Mouse (Mus musculus): ENCODE results near the gene Ankrd11. TPM values are rescaled to one million over a fixed set of nuclear protein-coding genes. Genes with fewer than 3 reads are reported as not detected.

Ankrd11 gene
- polyA plus RNA-seq (2012; fragmentation: generic; extraction: Trizol): 56.4 TPM

GRCm38 (mm10) chr8:123042158-123042973, at the start of gene Ankrd11:
Ankrd11 (minus strand) TSS chr8:123042277.
- peak within 1 kb of the TSS; percentile 95 for H3ac ChIP-seq (ENCODE audit: control insufficient read depth, insufficient read length)
- H3K79me2 ChIP-seq (ENCODE audit: control insufficient read depth, insufficient read depth): peaks cover 47% of the 10 kb centered on the region

GRCm38 (mm10) chr8:123087289-123087688, 45.2 kb upstream of the Ankrd11 start:
- Histone ChIP-seq H3K79me2 (ENCODE audit: control insufficient read depth, insufficient read depth) (no peaks in the 10 kb centered on the region), H3K4me3 (no peak overlapping the region), H3K36me3 (ENCODE audit: control insufficient read depth, insufficient read depth) (peaks cover 15% of the 10 kb centered on the region), H3K27me3 (ENCODE audit: control insufficient read depth, insufficient read depth, insufficient read length) (no peaks in the 10 kb centered on the region), H3K4me2 (ENCODE audit: low read depth) (no peak overlapping the region), H3ac (ENCODE audit: control insufficient read depth, insufficient read length) (no peak overlapping the region)
- TF ChIP-seq POLR2AphosphoS2 (IDR thresholded peaks at IDR 0.05; ENCODE audit: insufficient read length, low read depth): no peak
- peak in 1 of 3 experiments; percentile 2 for TF ChIP-seq MYOG (IDR thresholded peaks at IDR 0.05; ENCODE audit: control insufficient read depth in 1 of 3, insufficient read depth in 1 of 3, insufficient read length in 2 of 3, low read depth in 2 of 3)

More at GRCm38 (mm10) chr8:123042158-123042973, at the start of gene Ankrd11:
- H3K4me2 ChIP-seq (ENCODE audit: low read depth): peak within 1 kb of the TSS; percentile 72
- no peaks in the 10 kb centered on the region for H3K27me3 ChIP-seq (ENCODE audit: control insufficient read depth, insufficient read depth, insufficient read length)
- peak within 1 kb of the TSS; percentile 56 for H3K4me3 ChIP-seq
- no peaks in the 10 kb centered on the region for H3K36me3 ChIP-seq (ENCODE audit: control insufficient read depth, insufficient read depth)
- TF ChIP-seq TCF3 (IDR thresholded peaks at IDR 0.05; ENCODE audit: insufficient read length, low read depth) (no peak), SRF (IDR thresholded peaks at IDR 0.05; ENCODE audit: control insufficient read depth, insufficient read length, low read depth) (peak; percentile 41), E2F4 (IDR thresholded peaks at IDR 0.05; ENCODE audit: insufficient read depth) (no peak), POLR2AphosphoS2 (IDR thresholded peaks at IDR 0.05; ENCODE audit: insufficient read length, low read depth) (peak; percentile 97), POLR2A (IDR thresholded peaks at IDR 0.05; ENCODE audit: insufficient read length, low read depth) (peak; percentile 100), TCF12 (IDR thresholded peaks at IDR 0.05; ENCODE audit: insufficient read depth, poor library complexity, severe bottlenecking) (no peak), MYOG (IDR thresholded peaks at IDR 0.05; ENCODE audit: control insufficient read depth in 1 of 3, insufficient read depth in 1 of 3, insufficient read length in 2 of 3, low read depth in 2 of 3) (peak in 1 of 3 experiments; percentile 40), USF1 (IDR thresholded peaks at IDR 0.05; ENCODE audit: low read depth) (no peak), REST (IDR thresholded peaks at IDR 0.05; ENCODE audit: insufficient read depth, insufficient read length) (peak; percentile 41), MYOD1 (IDR thresholded peaks at IDR 0.05; ENCODE audit: control insufficient read depth in 1 of 3, insufficient read length in 2 of 3, low read depth in 2 of 3) (peak in 1 of 3 experiments; percentile 43)

DNA sequence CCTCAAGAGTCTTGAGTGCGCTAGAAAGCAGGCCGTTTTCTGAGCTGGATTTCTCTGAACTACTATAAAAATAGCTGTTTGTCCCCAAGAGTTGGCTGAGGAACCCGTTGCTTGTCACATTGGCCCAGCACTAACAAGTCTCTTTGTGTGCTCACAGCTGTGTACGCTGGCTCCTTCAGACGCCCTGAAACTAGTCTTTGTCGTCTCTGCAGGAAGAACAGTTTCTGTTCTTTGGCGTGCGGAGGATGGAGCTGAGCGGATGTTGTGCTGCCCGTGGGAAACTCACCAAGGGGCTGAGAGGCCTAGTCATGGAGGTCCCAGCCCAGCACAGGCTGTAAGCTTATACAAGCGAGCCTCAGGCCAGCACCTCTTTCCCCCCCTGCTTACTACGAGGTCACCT, 41.5 kb upstream of the Ankrd11 start:
- Histone ChIP-seq H3ac (ENCODE audit: control insufficient read depth, insufficient read length) (no peak overlapping the region), H3K27me3 (ENCODE audit: control insufficient read depth, insufficient read depth, insufficient read length) (no peaks in the 10 kb centered on the region), H3K4me2 (ENCODE audit: low read depth) (no peak overlapping the region), H3K36me3 (ENCODE audit: control insufficient read depth, insufficient read depth) (peaks cover 11% of the 10 kb centered on the region), H3K79me2 (ENCODE audit: control insufficient read depth, insufficient read depth) (no peaks in the 10 kb centered on the region), H3K4me3 (no peak overlapping the region)
- TF ChIP-seq POLR2AphosphoS2 (IDR thresholded peaks at IDR 0.05; ENCODE audit: insufficient read length, low read depth) (no peak), SRF (IDR thresholded peaks at IDR 0.05; ENCODE audit: control insufficient read depth, insufficient read length, low read depth) (no peak), TCF3 (IDR thresholded peaks at IDR 0.05; ENCODE audit: insufficient read length, low read depth) (no peak), MYOG (IDR thresholded peaks at IDR 0.05; ENCODE audit: control insufficient read depth in 1 of 3, insufficient read depth in 1 of 3, insufficient read length in 2 of 3, low read depth in 2 of 3) (no peak), MAX (IDR thresholded peaks at IDR 0.05; ENCODE audit: low read depth) (no peak), USF1 (IDR thresholded peaks at IDR 0.05; ENCODE audit: low read depth) (no peak), CEBPB (IDR thresholded peaks at IDR 0.05; ENCODE audit: insufficient read depth, poor library complexity, severe bottlenecking) (no peak), MYOD1 (IDR thresholded peaks at IDR 0.05; ENCODE audit: control insufficient read depth in 1 of 3, insufficient read length in 2 of 3, low read depth in 2 of 3) (no peak), REST (IDR thresholded peaks at IDR 0.05; ENCODE audit: insufficient read depth, insufficient read length) (no peak), POLR2A (IDR thresholded peaks at IDR 0.05; ENCODE audit: insufficient read length, low read depth) (no peak), TCF12 (IDR thresholded peaks at IDR 0.05; ENCODE audit: insufficient read depth, poor library complexity, severe bottlenecking) (no peak), E2F4 (IDR thresholded peaks at IDR 0.05; ENCODE audit: insufficient read depth) (no peak)

- Histone ChIP-seq H3K4me3 (no peak overlapping the region), H3K36me3 (ENCODE audit: control insufficient read depth, insufficient read depth) (peaks cover 11% of the 10 kb centered on the region), H3K27me3 (ENCODE audit: control insufficient read depth, insufficient read depth, insufficient read length) (no peaks in the 10 kb centered on the region), H3ac (ENCODE audit: control insufficient read depth, insufficient read length) (no peak overlapping the region), H3K79me2 (ENCODE audit: control insufficient read depth, insufficient read depth) (no peaks in the 10 kb centered on the region), H3K4me2 (ENCODE audit: low read depth) (no peak overlapping the region)
- TF ChIP-seq POLR2A (IDR thresholded peaks at IDR 0.05; ENCODE audit: insufficient read length, low read depth): no peak
- peak in 2 of 3 experiments; percentile 51 to 56 for TF ChIP-seq MYOD1 (IDR thresholded peaks at IDR 0.05; ENCODE audit: control insufficient read depth in 1 of 3, insufficient read length in 2 of 3, low read depth in 2 of 3)
- TF ChIP-seq TCF12 (IDR thresholded peaks at IDR 0.05; ENCODE audit: insufficient read depth, poor library complexity, severe bottlenecking): no peak
- no peak for TF ChIP-seq E2F4 (IDR thresholded peaks at IDR 0.05; ENCODE audit: insufficient read depth)
- no peak for TF ChIP-seq TCF3 (IDR thresholded peaks at IDR 0.05; ENCODE audit: insufficient read length, low read depth)
- no peak for TF ChIP-seq POLR2AphosphoS2 (IDR thresholded peaks at IDR 0.05; ENCODE audit: insufficient read length, low read depth)
- peak in 2 of 3 experiments; percentile 66 to 86 for TF ChIP-seq MYOG (IDR thresholded peaks at IDR 0.05; ENCODE audit: control insufficient read depth in 1 of 3, insufficient read depth in 1 of 3, insufficient read length in 2 of 3, low read depth in 2 of 3)
- no peak for TF ChIP-seq REST (IDR thresholded peaks at IDR 0.05; ENCODE audit: insufficient read depth, insufficient read length)
- no peak for TF ChIP-seq USF1 (IDR thresholded peaks at IDR 0.05; ENCODE audit: low read depth)
- no peak for TF ChIP-seq CEBPB (IDR thresholded peaks at IDR 0.05; ENCODE audit: insufficient read depth, poor library complexity, severe bottlenecking)
- TF ChIP-seq SRF (IDR thresholded peaks at IDR 0.05; ENCODE audit: control insufficient read depth, insufficient read length, low read depth): no peak
These were observed 40.9 kb upstream of the Ankrd11 start for GRCm38 (mm10) chr8:123082993-123083392.

All from myocyte (in vitro differentiated cells).